Mouse (Mus musculus) 3T3-L1 (cell line): ENCODE measurements around the gene Axin2.

ENCODE experiments used
- DNase-seq: peaks from one replicate; pipeline ENCODE4 v3.0.0-alpha.2; 2015; ENCODE audit warnings: low read depth, low spot score

The Axin2 gene

GRCm38 (mm10) chr11:108902303-108902702, 17.8 kb upstream of the Axin2 start:
- no peak for DNase-seq

GRCm38 (mm10) chr11:108906590-108907254, 13.4 kb upstream of the Axin2 start:
- DNase-seq: no peak

- no peak for DNase-seq
Observed at GRCm38 (mm10) chr11:108909396-108910195, 10.6 kb upstream of the Axin2 start.

GRCm38 (mm10) chr11:108910328-108910886, 9.7 kb upstream of the Axin2 start:
- no peak for DNase-seq

GRCm38 (mm10) chr11:108910903-108911302, 9.2 kb upstream of the Axin2 start:
- no peak for DNase-seq

- DNase-seq: no peak
Observed at GRCm38 (mm10) chr11:108912174-108912573, 8.0 kb upstream of the Axin2 start.

- no peak for DNase-seq
Observed at GRCm38 (mm10) chr11:108917422-108918324, 2.5 kb upstream of the Axin2 start.

GRCm38 (mm10) chr11:108920636-108921505, 722 bp downstream of the Axin2 start:
- no peak for DNase-seq

- no peak for DNase-seq
Observed at GRCm38 (mm10) chr11:108921506-108922455, 1.6 kb downstream of the Axin2 start.

- no peak for DNase-seq
Observed at GRCm38 (mm10) chr11:108922511-108923187, 2.5 kb downstream of the Axin2 start.

GRCm38 (mm10) chr11:108923188-108923575, 3.0 kb downstream of the Axin2 start:
- no peak for DNase-seq

GRCm38 (mm10) chr11:108923781-108924180, 3.6 kb downstream of the Axin2 start:
- DNase-seq: no peak

GRCm38 (mm10) chr11:108924346-108924745, 4.2 kb downstream of the Axin2 start:
- DNase-seq: no peak

GRCm38 (mm10) chr11:108925202-108925601, 5.1 kb downstream of the Axin2 start:
- DNase-seq: peak; percentile 44

- DNase-seq: no peak
Observed at GRCm38 (mm10) chr11:108925826-108926225, 5.7 kb downstream of the Axin2 start.

GRCm38 (mm10) chr11:108926345-108927092, 6.4 kb downstream of the Axin2 start:
- DNase-seq: no peak

GRCm38 (mm10) chr11:108927093-108927444, 6.9 kb downstream of the Axin2 start:
- no peak for DNase-seq

- DNase-seq: no peak
Observed at GRCm38 (mm10) chr11:108928096-108928495, 7.9 kb downstream of the Axin2 start.
